Mouse (Mus musculus) R1 (cell line): ENCODE results near the gene Tnni3k.

Experiments used
- DNase-seq: peaks from one replicate; pipeline ENCODE4 v3.0.0-alpha.2; 2018; ENCODE audit warnings: low read depth, low spot score

Gene Tnni3k

DNA sequence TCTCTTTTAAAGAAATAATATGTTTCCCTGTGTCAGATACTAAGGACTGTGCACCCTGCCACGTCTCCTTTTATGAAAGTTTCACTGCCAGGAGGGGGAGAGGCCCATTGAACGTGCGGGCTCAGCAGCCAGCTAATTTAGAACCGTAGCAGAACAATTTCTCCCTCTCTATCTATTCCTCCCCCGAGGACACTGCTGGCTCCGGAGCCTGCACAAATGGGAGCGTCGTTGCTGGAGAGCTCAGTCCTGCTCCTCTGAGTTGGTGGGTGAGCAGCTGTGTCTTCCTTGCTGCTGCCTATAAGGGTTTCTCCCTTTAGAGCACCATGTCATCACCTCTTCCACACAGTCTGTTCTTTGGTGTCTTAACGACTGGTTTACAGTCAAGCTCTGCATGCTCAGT, 220.8 kb downstream of the Tnni3k start:
- no peak for DNase-seq

DNA sequence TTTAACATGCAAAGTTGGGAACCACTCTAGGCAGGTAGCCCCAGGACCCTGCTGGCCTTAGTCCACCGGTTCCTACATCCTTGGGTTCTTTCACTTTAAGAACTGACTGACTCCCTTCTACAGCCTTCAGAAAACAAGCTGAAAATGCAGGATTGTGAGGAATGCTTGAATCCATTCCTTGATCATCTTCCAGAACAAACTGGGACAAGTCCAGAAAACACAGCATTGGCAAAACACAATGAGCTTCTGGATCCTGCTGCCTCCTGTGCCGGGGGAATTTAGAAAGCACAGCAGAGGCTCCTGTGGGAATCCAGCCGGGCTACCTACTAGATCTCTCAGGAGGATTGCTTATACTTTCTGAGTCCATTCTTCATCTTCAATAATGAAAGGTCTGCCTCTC, 229.5 kb downstream of the Tnni3k start:
- DNase-seq = no peak

DNA sequence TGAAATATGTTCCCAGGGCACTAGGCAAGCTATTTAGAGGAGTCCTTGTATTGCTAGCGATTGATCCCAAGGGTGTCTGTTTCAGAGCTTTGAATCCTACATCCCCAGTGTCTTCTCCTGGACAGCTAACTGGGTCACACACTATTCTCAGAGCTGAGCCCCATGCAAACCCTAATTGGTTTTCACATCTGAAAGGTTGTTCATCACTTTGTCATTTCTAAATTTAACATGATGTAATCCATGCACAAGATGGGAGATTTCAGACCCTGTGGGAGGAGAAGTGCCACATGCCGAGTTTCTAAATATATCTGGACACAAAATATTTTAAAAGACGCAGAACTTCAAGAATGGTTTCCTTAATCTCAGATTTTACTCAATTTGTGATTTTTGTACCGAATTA, 230.5 kb downstream of the Tnni3k start:
- DNase-seq = no peak

DNA sequence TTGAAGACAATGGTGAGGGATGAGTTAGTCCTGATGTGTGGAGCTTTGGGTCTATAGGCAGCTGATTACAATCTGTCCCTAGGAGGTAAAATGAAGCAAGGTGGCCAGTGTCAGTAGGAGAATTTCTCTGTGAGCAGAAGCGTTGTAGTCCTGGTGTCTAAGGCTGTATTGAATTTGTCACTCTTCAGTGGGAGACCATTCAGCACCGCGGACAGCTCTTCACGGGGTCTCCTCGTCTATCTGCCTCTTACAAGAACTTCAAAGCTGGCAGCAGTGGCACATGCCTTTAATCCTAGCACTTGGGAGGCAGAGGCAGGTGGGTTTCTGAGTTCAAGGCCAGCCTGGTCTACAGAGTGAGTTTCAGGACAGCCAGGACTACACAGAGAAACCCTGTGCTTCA, 235.5 kb downstream of the Tnni3k start:
- peak; percentile 69 for DNase-seq

DNA sequence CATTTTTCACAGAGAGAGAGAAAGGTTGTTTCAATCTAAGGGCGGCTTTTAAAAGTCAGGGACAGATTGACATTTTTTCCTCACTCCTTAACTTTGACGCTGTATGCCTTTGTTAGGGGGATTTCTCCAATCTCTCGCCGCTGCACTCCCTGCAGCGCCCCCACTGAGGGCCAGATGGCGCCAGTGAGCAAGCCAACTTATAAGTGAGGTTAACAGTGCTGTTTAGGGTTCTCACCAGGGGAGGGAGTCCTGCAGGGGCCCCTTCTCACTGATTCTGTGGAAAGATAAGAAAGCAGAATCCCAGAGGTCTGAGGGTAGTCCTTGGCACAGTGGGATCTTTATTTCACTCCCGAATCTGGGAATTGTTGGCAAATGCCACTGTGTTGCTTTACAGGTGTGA, 237.5 kb downstream of the Tnni3k start:
- peak; percentile 82 for DNase-seq

DNA sequence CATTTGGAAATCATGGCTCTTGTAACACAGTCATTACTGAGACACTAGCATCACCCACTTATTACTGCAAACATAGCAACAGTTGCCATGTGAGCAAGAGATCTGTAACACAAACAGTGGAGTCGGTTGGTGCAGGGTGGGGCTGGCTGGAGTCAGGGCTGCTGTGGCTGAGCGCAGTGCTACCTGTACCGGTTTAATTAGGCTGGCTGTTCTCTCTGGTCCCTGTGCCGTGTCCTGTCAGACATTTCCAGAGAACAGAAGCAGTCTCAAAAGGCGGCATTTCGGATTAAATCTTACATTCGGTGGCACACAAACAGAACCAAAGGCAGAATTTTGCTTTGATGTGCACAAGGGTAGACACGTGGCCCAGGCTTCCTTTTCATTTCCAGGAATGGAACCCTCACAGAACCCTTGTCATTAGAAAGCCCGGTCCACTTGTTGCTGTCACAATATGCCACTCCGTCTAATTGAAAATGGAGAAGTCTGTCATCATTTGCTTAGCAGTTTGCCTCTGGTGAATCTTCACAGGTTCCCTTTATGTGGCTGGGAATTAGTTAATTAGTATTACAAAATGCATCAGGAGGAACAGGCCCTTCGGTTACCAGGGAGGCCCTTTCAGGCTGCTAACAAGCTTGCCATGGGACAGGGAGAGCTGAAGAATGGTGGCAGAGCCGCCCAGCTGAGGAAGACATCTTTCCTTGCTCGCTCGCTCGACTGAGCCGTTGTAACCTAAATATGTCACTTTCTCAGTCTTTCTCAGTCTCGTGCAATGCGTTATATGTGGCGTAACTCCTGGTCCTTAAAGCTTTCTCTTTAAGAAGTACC, 238.2 kb downstream of the Tnni3k start:
- DNase-seq = peak; percentile 33

DNA sequence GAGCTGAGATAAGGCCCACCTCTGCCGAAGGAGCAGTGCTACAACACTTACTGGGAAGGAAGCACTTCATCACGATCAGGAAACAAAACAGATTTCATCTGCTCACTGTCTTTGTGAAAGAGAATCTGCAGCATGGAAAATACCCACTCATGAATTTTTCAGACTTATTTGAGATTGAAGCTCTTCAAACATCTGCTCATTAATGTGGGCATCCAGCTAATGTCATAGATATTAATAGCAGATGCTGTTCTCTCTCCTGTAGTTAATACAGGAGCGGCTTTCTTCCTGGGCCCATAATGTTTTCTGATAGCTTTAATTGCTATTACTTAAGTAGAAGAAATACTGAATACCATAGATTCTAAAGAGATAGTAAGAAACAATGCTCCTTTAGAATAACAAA, 239.0 kb downstream of the Tnni3k start:
- DNase-seq = no peak

DNA sequence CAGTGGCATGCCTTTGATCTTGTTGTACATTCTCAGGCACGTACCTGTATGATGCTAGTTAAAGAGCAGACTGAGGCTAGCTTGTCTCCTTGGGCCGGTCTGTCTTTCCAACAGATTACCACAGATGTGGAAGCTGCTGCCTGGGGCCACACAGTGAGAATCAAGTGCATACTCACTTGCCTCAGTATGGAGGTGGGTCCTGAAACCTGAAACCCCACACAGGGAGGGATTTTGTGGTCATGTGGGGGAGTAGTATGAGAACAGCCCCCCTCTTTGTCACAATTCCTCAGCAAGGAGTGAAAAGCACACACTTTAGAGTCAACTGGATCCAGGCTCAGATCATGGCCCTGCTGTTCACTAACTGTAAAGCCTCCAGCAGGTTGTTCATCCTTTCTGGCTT, 239.6 kb downstream of the Tnni3k start:
- DNase-seq = no peak

DNA sequence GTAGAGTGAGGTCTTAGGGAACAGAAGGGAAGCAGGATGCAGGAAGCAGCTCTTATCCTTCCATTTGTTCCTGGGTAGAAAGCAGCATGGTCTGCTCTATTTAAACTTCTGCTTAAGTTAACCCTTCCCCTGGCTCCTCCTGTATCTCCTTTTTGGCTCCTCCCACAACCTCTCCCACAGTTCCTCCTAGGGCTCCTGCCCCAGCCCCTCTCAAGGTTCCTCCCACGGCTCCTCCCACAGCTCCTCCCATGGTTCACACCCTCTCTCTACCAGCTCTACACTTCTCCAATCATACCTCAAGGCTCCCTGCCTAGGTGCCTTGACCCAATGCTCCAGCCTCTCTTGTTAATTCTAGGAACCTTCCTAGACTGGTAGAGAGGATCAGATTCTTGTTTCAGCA, 242.3 kb downstream of the Tnni3k start:
- DNase-seq = peak; percentile 44

DNA sequence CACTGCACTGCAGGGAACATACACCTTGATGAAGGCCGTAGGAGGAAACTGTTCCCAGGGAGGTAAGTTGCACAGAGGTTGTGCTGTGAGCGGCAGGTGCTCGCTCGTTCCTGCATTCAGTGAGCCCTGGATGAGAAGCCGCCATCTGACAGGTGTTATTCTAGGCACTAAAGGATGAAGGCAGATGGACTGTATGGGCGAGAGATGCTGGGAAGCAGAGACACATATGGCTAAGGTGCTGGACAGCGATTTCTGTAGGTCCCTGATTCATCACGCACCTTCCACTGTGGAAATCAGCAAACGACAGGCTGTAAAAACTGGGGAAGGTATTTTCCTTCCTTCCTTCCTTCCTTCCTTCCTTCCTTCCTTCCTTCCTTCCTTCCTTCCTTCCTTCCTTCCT, 243.4 kb downstream of the Tnni3k start:
- DNase-seq = no peak

DNA sequence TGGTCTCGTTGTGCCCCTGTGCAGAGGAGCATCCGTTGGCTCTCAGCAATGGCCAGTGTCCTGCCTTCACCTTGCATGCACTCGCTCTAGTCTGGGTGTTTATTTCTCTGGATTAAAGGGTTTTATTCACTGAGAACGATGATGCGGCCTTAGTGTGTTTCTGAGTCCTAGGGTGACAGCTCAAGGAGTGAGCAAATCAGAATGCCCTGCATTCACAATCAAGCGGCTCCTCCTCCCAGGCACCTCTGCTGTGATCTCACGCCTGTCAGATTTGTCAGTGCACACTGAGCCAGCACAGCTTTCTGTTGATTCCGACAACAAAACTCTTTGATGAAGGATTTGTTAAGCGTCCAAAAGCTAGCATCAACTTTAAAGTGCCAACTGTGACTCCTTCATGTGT, 243.9 kb downstream of the Tnni3k start:
- DNase-seq = no peak

DNA sequence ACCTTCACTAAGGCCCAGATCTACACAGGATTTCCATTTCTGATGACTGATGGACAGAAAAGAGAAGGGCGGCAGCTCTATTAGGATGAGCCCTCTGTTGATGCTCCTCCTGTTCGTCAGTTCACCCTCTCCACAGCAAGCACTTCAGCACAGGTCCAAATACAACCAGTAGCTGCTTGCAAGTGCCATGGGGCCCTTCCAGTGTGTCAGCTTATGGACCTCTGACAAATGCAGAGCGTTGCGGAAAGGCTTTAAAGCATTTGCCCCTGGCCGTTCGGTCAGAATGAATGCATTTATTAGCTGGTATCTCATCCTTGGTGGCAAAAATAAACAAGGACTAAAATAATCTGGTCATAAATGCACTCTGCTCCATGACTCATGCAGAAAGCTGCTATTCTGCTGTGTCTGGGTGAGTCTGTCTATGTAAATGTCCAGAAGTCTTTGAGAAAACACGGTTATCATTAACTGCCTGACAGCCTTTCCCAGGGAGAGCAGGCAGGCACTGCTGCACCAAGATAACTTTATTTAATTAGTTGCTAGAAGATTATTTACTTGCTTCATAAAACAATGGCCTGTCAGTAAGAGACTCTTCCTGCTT, 244.8 kb downstream of the Tnni3k start:
- no peak for DNase-seq

DNA sequence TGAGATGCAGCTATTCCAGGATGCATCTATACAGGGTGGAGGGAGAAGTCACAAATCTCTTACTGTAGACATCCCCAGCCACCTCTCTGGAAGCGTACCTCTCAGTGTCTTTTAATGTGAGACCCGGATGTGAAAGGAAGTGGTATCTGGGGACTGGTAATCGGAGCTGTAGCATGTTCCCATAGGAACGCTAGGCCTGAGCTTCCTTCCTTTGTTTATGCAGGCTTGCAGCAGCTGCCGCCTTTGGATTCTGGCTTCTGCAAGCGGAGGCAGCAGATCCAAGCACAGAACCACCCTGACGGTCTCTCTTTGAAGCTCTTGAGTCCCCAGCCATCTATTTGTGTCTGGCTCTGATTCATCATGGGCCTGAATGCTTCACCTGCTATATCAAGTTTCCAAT, 248.6 kb downstream of the Tnni3k start:
- peak; percentile 13 for DNase-seq

DNA sequence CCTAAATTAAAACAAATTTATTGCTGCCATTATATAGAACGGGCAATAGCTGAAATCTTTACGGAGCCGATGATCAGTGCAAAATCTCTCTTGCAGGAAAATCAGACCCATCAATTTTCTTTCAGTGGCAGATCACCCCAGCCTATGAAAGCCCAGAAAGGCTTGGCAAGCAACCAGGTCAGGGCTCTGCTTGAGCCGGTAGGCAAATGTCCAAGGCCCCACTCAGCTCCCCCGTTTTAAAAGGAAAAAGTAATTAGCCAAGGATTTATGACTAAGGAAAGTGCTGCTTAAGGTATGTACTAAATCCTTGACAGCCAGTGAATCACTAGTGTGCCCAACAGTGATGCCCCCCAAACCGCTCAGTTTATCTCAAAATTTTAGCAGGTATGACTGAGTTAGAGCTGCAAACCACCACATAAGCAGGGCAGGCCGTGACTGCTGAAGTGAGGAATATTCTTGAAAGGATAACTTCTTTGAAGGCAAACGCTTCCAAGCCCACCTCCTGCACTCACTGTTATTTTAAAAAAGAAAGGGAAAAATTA, 254.2 kb downstream of the Tnni3k start:
- no peak for DNase-seq

DNA sequence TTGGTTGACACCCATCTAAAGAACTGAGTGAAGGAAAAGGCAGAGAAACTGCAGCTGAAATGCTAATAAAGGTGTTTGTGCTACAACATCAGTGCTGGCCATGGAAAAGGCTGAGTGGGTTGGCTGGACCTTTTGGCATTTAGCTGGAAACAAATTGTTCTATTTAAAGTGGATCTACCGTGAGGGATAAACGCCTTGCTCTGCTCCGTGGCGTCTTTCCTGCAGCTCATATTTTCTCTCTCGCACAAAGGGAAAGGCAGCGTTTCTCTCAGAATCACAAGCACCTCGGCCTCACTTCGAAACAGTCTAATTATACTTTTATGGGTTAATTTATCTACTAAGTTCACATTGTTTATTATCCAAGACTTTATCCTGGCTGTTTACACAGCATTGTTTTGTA, 254.8 kb downstream of the Tnni3k start:
- no peak for DNase-seq

DNA sequence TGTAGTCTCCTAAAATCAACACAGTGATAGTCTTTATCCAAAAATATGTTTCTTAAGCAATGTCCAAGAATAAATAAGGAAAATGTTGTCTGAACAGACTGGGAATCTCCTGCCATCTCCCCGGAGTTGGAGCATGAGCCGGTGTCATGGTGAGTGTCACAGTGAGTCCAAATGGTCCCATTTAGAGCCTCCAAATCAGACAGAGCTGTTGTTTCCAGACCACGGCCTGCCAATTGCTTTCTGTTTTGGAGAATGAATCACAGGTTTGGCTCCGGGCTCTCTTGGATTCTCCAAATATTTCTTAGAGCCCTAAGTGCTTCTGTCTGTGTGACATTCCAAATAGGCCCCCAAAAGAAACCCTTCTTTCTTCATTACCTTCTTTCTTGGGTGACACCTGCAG, 256.4 kb downstream of the Tnni3k start:
- DNase-seq = no peak

DNA sequence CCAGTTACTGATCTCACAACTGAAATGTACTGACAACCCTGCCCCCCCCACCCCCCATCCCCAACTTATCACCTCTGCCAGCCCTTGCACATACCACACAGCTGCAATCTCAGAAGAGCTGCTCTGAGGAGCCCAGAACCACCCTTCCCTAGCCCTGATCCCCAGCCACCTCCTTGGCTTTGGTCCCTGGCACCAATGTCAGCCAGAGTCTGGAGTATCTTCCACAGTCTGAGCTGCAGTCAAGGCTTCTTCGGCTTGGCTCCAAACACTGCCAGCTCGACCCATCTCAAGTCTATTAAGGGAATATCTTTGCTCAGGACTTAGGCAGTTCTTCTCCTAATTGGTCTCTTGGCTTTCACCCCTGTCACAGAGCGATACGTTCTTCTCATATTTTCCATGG, 261.6 kb downstream of the Tnni3k start:
- no peak for DNase-seq

DNA sequence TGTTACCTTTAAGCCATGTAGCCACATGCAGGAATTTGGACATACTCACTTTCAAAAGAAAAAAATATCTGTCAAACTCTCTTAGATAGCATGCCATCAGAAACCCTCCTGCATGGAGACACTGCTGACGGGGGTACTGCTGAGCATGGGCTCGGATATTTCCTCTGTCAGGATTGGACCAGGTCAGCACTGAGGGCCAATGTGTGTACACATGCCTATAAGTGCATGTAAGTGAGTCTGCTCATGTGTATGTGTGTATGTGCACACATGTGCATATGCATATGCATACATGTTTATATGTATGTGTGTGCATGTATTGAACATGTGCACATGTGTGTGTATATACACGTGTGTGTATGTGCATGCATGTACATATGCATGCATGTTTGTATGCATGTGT, 267.6 kb downstream of the Tnni3k start:
- DNase-seq = no peak

DNA sequence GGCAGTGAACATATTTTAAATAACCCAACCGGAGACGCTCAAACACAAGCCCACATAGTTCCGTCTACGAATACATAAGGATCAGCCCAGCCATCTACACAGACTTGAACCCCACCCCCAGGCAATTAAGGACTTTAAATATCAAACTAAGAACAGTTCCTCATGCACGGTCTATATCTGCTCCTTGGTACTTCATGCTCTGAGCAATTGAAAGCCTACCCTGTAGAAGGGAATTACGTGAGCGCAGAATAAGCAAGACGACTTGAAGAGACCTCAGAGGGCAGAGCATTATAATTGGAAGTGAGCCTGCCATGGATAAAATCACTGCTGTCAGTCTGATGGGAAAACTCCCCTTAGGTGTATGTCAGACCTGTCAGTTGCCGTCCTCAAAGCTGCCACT, 268.9 kb downstream of the Tnni3k start:
- DNase-seq = no peak

DNA sequence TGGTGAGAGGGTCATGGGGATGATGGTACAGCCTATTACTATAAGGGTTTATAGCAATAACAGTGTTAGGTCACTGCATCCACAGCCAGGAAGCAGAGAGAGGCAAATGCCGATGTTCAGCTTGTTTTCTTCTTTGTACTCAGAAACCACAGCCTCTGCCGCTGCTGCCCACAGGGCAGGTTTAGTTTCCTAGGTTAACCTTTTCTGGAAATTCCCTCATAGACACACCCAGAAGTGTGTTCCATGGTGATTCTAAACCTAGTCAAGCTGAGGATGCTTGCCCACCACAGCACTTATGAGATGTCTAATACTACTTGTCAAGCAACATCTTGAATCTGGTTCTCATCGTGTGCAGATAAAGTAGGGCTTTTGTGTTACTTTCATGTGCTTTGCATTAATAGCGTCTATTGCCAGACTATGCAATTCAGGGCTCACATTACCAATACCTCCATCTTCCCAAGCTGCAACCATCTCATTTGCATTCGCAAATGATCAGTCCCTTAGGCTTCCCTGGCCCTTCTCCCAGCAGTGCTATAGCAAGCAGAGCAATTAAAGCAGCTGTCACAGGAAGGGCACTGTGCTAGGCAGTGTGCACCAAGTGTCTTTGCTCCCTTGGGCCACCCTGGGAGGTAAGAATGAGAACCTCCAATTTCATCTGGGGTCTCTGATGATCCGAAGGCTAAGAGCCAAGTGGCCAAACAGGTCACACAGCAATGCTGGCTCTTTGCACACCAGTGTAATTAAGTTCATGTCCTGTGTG, 276.2 kb downstream of the Tnni3k start:
- DNase-seq = no peak

DNA sequence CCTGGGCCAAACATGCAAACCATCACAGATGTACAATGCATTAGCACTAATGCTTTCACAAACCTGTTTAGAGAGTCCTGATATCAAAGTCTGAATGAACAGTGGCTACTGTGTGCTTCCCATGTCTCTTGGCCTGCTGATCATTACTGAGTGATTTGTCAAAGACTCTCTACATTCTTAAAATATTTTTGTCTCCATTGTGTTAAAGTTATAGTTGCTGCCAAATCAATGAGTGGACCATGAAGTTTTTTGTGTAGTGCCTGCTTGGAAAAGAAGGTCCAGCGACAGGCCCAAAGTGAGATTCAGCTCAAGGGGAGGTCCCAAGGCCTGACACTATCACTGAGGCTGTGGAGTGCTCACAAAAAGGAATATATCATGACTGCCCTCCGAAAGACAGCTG, 283.6 kb downstream of the Tnni3k start:
- no peak for DNase-seq

DNA sequence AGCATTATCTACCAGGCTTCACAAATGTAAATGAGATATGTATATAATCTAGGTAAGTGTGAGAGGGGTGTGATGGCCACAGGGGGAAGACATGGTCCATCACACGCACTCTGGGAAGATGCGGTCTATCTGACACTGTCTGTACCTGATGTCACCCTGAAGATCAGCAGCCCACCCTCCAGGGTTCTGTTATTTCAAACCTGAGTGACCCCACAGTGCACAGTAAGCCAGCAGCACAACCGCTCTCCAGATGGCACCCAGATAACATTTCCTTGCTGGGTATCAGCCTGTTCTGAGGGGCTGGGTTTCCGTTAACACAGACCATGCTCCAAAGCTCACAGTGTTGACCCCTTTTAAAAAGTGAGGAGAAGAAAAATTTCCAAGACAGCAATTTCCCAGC, 288.9 kb downstream of the Tnni3k start:
- DNase-seq = no peak

DNA sequence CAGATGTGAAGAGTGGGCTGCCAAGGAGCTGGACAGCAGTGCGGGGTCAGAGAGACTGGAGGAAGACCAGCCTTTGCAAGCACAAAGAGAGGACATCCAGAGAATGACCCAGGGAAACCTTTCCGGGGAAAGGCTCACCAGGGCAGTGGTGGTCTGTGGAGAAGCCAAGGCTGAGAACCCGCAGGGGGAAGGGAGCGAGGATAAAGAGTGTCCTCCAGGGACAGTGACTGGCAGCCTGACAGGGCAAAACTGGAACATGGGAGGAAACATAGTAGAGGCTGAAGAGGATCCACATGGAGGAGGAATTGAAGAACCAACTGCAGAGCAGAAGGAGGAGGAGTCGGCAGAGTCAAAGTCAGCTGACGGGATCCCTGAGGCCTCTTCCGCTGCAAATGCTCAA, 291.1 kb downstream of the Tnni3k start:
- no peak for DNase-seq
